Mouse (Mus musculus) MEL (cell line): Measurements from ENCODE around the gene Ndufa5.

ENCODE experiments used
- CHD2 ChIP-seq: IDR thresholded peaks from 2 replicates; pipeline ENCODE4 v1.6.1; 2011; ENCODE audit warnings: low read length, improper control_type of control experiment
- CTCF ChIP-seq, 3 experiments: IDR thresholded peaks in 2 of 3; conservative IDR thresholded peaks in 1 of 3; 2 replicates each; pipeline ENCODE4 v1.5.1; 2011 to 2012; ENCODE audit warnings: low read length in 3 of 3, low read depth in 2 of 3, mild to moderate bottlenecking in 2 of 3, improper control_type of control experiment in 1 of 3, inconsistent platforms in 1 of 3, mixed read lengths in 1 of 3, moderate library complexity in 1 of 3; ENCODE audit not compliant: control insufficient read depth in 1 of 3, insufficient read depth in 1 of 3, poor library complexity in 1 of 3, severe bottlenecking in 1 of 3
- EP300 ChIP-seq, 2 experiments: IDR thresholded peaks; 2 replicates each; pipeline ENCODE4 v1.6.1; 2011; ENCODE audit warnings: improper control_type of control experiment in 2 of 2, low read length in 2 of 2, low read depth in 1 of 2, mild to moderate bottlenecking in 1 of 2
- GATA1 ChIP-seq: IDR thresholded peaks from 2 replicates; pipeline ENCODE4 v1.6.1; 2011; ENCODE audit warnings: low read depth, low read length, improper control_type of control experiment
- MAZ ChIP-seq: IDR thresholded peaks from 2 replicates; pipeline ENCODE4 v1.6.1; 2012; ENCODE audit warnings: low read depth, mild to moderate bottlenecking, inconsistent platforms, low read length, improper control_type of control experiment
- MEF2A ChIP-seq: IDR thresholded peaks from 2 replicates; pipeline ENCODE4 v1.6.1; 2014; ENCODE audit warnings: low read depth, mild to moderate bottlenecking, inconsistent platforms, low read length, improper control_type of control experiment; ENCODE audit not compliant: poor library complexity, insufficient replicate concordance, severe bottlenecking; ENCODE audit errors: extremely low read depth
- MXI1 ChIP-seq: IDR thresholded peaks from 2 replicates; pipeline ENCODE4 v1.6.1; 2011; ENCODE audit warnings: mild to moderate bottlenecking, low read depth, low read length, improper control_type of control experiment
- NELFE ChIP-seq: IDR thresholded peaks from 2 replicates; pipeline ENCODE4 v1.6.1; 2011; ENCODE audit warnings: low read depth, low read length, improper control_type of control experiment
- POLR2A ChIP-seq, 2 experiments: IDR thresholded peaks; 2 replicates each; pipeline ENCODE4 v1.6.1; 2011 to 2012; ENCODE audit warnings: low read length in 2 of 2, mild to moderate bottlenecking in 2 of 2, control low read depth in 1 of 2, improper control_type of control experiment in 1 of 2, low read depth in 1 of 2, moderate library complexity in 1 of 2; ENCODE audit not compliant: control insufficient read depth in 1 of 2, insufficient read depth in 1 of 2, poor library complexity in 1 of 2
- POLR2AphosphoS2 ChIP-seq: IDR thresholded peaks from 2 replicates; pipeline ENCODE4 v1.6.1; 2011; ENCODE audit warnings: low read length, improper control_type of control experiment
- RCOR1 ChIP-seq: IDR thresholded peaks from 2 replicates; pipeline ENCODE4 v1.6.1; 2012; ENCODE audit warnings: low read depth, mild to moderate bottlenecking, inconsistent platforms, low read length, improper control_type of control experiment
- TAL1 ChIP-seq: IDR thresholded peaks from 2 replicates; pipeline ENCODE4 v1.6.1; 2012; ENCODE audit warnings: mild to moderate bottlenecking, inconsistent platforms, low read length, moderate library complexity, mixed read lengths
- TCF12 ChIP-seq: IDR thresholded peaks from 2 replicates; pipeline ENCODE4 v1.6.1; 2014; ENCODE audit warnings: low read depth, mild to moderate bottlenecking, inconsistent platforms, low read length, improper control_type of control experiment, moderate library complexity
- USF1 ChIP-seq: IDR thresholded peaks from 2 replicates; pipeline ENCODE4 v1.6.1; 2014; ENCODE audit warnings: low read depth, mild to moderate bottlenecking, inconsistent platforms, low read length, improper control_type of control experiment, moderate library complexity

DNA sequence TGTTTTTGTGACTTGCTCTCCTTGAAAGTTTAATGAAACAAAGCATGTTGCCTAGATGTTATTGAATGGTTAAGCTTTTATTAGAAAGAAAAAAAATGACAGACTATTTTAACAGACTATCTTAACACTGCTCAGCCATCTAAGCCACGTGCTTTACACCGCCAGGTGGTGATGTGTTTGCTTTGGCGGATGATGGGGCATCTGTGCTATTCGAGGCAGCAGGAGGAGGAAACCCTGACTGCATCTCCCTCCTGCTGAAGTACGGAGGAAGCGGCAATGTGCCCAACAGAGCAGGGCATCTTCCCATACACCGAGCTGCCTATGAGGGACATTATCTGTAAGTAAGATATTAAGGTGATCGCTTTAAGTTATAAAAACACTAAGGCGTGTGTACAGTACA, 36.3 kb upstream of the Ndufa5 start:
- TF ChIP-seq MXI1 (no peak), POLR2A (IDR thresholded peaks at IDR 0.05; ENCODE audit: control insufficient read depth in 1 of 2, insufficient read depth in 1 of 2, low read depth in 1 of 2, low read length in 2 of 2, poor library complexity in 1 of 2) (no peak), CTCF (IDR thresholded peaks at IDR 0.05 in 2 of 3, conservative IDR thresholded peaks at IDR 0.05 in 1 of 3; ENCODE audit: control insufficient read depth in 1 of 3, insufficient read depth in 1 of 3, low read depth in 2 of 3, low read length in 3 of 3, poor library complexity in 1 of 3, severe bottlenecking in 1 of 3) (no peak), RCOR1 (no peak), MAZ (no peak), MEF2A (no peak), TAL1 (no peak), EP300 (IDR thresholded peaks at IDR 0.05; ENCODE audit: low read depth in 1 of 2, low read length in 2 of 2) (no peak), USF1 (no peak), TCF12 (no peak), CHD2 (no peak), POLR2AphosphoS2 (no peak), NELFE (no peak), GATA1 (no peak)
